Mouse (Mus musculus): ENCODE data around the gene Ipo11. TPM values are rescaled to one million over a fixed set of nuclear protein-coding genes. Genes with fewer than 3 reads are reported as not detected.

Gene Ipo11
- 18.8 and 22.8 TPM in 2 replicates for polyA plus RNA-seq (2021; fragmentation: Nextera tagmentation)
- long read RNA-seq, experiment 1, full-length matches to known transcripts: 45 of 212 reads
- long read RNA-seq, experiment 1, partial matches to known transcripts: 42 of 212 reads
- long read RNA-seq, experiment 1, other reads (novel, unspliced or antisense): 125 of 212 reads
- long read RNA-seq, experiment 2, full-length matches to known transcripts: 3 of 41 reads
- long read RNA-seq, experiment 2, partial matches to known transcripts: 11 of 41 reads
- long read RNA-seq, experiment 2, other reads (novel, unspliced or antisense): 27 of 41 reads

GRCm38 (mm10) chr13:106936256-106937137 lies at the start of gene Ipo11:
Gene Ipo11 (minus strand): TSS chr13:106936958.

GRCm38 (mm10) chr13:106946594-106947540 lies 10.1 kb upstream of the Ipo11 start, which contains the start of gene Dimt1:
Gene Dimt1 (plus strand): TSS chr13:106947127.

Other genes starting within 250 kb of the Ipo11 start
- gene Dimt1, start 10.2 kb upstream of the Ipo11 start, polyA plus RNA-seq (2021; fragmentation: Nextera tagmentation): 15.2 and 16.6 TPM in 2 replicates
- gene Kif2a, start 85.2 kb upstream of the Ipo11 start, polyA plus RNA-seq (2021; fragmentation: Nextera tagmentation): 21.9 and 22.3 TPM in 2 replicates

All from left cerebral cortex, adult 6 months (tissue).